Mouse (Mus musculus): Measurements from ENCODE around the gene Gdf1.

DNA sequence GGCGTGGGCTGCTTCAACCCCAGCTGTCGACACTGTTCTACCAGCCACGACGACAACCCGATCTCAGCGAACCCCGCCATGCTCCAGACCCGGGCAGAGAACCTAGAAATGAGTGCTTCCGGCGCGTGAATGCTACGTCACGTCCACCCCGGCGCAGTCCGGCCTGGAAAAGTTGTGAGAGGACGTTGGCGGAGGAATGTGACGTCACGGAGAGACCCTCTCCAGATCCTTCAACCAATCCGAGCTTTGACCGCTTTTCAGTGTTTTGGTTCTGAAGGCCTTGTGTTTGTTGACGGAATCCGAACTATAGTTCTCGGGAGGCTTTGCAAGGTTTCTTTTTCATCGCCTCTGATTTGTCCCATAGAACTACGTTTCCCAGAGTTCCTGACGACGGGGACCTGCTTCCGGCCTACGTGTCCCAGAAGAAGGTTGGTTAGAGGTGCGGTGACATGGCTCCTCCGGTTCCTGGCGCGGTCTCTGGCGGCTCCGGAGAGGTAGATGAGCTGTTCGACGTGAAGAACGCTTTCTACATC lies 27.2 kb upstream of the Gdf1 start, which contains the start of the genes Ddx49 and Cope:
- TF ChIP-seq CTCF (conservative IDR thresholded peaks at IDR 0.05; ENCODE audit: insufficient read depth, insufficient read length, low read depth, low read length) (no peak), POLR2A (IDR thresholded peaks at IDR 0.05; ENCODE audit: low read depth, low read length) (peak; percentile 61)
